Mouse (Mus musculus) layer of hippocampus, postnatal 10 days (tissue): ENCODE measurements around the gene Lao1. TPM values are rescaled to one million over a fixed set of nuclear protein-coding genes. Genes with fewer than 3 reads are reported as not detected.
"Not testable (repeated sequence)": the region's sequence is repeated elsewhere in the genome, so short reads cannot be mapped to it uniquely, and the experiment has no call there.

Experiments used
- DNase-seq, 2 experiments: peaks; one replicate each; pipeline ENCODE4 v3.0.0; 2021; ENCODE audit warnings: low spot score in 2 of 2
- long read RNA-seq: library from polyadenylated mRNA; stranded (forward); transcript quantifications from one replicate; pipeline ENCODE4 v2.0.0, GENCODE M21; 2023
- total RNA-seq, 2 experiments: library from RNA; stranded (reverse); gene quantifications; 2 replicates each; pipeline ENCODE4 v1.2.3; 2021

The Lao1 gene
- 1 to 10 TPM in 1 of 2 experiments, under 1 TPM in 1; 0.46 to 1.1 TPM for total RNA-seq
- long read RNA-seq = 0 reads

DNA sequence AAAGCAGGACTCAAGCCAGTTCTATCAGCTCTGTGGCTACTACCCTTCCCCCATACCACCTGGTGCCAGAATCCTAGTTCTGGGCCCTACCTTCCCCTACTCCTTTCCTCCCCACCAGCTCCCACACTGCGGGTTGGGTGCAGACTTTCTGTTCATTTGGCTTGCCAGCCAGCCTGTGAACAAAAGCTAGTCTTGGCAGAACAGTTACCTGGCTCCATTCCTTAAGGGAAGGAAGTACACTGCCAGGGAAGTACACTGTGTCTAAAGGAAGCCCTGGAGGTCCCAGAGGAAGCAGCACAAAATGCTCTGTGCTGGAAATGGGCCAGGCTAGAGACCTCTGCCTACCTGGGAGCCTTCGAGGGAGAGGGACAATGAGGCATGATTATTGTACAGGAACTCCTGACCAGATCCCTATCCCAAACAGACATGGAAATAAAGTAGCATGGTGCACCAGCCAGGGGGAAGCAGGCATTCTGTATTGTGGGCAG is at the start of gene Lao1:
Lao1 (plus strand) TSS at position 438 of the 488 bp plus-strand sequence.
- DNase-seq = peak; percentile 53 to 60

DNA sequence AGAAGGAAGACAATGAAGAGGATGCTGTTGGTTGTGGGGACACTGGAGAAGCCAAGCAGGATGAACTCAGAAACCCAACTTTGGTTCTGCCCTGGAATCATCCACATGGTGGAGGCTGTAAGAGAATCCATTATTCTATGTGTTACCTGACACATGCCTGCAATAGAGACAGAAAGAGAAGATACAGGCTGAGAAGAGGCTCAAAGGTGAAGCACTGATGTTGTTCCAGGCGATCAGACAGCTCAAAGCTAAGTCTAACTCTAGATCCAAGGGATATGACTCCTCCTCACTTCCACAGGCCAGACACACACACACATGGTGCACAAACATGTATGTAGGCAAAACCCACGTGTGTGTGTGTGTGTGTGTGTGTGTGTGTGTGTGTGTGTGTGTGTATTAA is 44.0 kb upstream of the Lao1 start, which contains the start of gene Olfr1329:
Olfr1329 (minus strand) TSS at position 101 of the 400 bp plus-strand sequence.
- not testable (repeated sequence) for DNase-seq

DNA sequence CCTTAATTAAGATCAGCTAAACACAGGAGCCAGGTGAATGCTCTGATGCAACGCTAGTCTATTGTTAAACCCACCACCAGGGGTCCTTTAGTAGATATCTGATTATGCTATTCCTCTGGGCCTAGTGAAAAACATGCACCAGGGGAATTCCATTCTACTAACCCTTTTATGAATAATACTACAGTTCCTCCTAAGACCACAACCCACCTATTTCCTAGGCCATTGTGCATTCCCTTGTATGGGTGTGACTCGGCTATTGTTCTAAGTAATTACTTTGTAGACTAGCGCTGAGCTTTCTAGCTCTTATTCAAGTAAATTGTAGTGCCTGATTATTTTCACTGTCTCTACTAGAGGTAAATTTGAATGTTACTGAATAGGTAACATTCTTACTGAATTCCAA is 30.1 kb upstream of the Lao1 start:
- DNase-seq = not testable (repeated sequence)

DNA sequence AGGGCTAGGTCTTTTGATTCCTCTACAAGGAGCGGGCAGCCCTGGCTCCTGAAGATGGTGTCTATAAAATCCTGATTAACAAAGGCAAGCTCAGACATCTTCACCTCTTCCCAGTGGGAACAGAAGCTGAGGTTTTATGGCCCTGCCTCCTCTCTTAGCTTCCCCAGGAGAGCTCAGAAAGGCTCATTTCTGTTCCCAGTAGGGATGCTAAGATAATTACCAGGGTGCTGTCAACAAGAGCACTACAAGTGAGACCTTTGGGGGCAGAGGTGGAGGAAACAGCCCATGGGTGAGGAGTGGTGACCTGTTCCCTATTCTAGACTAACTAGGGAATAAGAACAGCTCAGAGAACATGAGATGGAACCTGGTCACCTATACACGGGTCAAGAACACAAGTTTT is 22.9 kb upstream of the Lao1 start, which contains the start of gene Olfr1328:
Olfr1328 (minus strand) TSS at position 101 of the 400 bp plus-strand sequence.
- DNase-seq = no peak

DNA sequence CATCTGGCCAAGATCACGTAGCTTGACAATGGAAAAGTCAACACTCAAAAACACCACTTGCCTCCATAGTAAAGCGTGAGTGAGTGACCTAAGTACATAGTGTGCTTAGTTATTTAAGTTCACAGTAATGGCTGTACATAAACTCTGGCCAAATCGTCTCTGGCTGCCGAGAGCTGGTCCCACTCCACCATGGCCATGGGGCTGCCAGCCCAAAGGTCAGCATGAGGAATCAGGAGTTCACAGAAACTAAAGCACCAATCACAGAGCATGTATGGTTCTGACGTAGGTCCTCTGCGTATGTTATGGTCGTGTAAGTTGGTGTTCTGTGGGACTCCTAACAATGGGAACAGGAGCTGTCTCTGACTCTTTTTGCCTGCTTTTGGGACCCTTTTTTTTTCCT is 2.6 kb upstream of the Lao1 start:
- DNase-seq = no peak

DNA sequence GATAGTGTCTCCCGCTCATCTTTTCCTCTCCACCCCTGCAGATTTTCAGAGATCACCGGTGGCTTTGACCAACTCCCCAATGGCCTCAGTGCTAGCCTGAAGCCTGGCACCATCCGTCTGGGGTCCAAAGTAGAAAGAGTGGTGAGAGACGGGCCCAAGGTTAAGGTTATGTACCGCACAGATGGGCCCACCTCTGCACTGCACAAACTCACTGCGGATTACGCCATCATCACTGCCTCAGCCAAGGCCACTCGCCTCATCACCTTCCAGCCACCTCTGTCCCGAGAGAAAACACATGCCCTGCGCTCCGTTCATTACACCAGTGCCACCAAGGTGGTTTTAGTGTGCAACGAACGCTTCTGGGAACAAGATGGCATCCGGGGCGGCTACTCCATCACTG is 6.3 kb downstream of the Lao1 start:
- DNase-seq = no peak

DNA sequence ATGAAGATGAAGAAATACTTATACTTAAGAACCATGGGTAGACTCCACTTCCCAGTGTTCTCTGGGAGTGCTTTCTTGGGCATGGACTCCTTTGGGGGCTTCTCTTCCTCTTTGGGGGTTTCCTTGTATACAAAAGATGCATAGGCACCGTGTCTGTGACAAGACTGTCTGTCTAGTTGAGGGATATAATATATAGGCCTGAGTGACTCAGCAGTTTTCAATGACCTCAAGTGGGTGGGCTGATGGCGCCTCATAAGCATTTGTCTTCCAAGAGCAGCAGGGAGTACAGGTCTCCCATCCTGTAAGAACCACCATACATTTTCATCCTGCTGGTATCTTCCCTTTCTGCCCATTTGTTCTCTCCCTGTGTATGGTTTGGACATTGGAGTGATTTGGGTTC is 11.9 kb downstream of the Lao1 start:
- no peak for DNase-seq

DNA sequence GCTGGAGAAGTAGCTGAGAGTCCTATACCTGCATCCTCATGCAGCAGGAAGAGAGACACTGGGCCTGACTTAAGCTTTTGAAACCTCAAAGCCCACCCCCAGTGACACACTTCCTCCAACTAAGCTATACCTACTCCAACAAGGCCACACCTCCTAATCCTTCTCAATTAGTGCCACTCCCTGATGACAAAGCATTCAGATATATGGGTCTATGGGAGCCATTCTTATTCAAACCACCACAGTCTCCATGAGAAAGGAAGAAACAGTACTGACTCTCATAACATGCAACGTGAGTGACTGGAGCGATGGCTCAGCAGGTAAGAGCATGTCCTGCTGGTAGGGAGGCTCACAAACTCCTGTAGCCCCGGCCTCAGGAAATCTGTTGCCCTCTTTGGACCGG is 23.9 kb downstream of the Lao1 start:
- DNase-seq = no peak

DNA sequence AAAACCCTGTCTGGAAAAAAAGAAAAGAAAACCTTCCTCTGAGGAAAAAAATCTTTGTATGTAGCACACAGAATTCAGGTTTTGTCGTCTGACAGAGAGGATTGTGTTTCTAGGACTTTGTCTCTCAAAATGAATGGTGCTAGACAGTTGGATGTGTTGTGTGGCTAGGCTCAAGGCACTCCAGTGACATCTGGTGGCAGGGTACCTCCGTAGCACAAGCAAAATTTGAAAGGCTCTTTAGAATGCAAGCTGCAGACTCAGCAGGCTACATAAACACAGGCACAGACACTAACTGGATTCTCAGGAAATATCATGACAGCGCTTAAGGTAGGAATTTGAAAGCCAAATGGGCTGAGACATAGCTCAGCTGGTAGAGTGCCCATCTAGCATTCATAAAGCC is 27.2 kb downstream of the Lao1 start:
- DNase-seq = peak; percentile 54 to 65

DNA sequence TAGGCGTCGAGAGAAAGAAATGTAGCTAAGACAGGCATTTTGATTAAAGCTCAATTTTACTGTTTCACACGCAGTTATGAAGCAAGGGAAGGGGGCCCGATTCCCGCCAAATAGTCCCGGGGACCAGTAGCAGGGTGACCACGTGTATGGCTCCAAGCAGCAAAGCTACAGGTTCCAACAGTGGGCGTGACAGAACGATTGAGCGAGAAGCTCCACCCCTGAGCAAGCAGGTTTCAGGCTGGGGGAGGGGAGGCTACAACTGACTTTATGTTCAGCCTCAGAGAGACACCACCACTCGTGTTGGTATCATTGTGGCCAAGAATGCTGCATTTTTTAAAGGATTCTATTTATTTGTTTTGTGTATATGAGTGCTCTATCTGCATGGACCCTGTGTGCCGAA is 28.0 kb downstream of the Lao1 start:
- no peak for DNase-seq

DNA sequence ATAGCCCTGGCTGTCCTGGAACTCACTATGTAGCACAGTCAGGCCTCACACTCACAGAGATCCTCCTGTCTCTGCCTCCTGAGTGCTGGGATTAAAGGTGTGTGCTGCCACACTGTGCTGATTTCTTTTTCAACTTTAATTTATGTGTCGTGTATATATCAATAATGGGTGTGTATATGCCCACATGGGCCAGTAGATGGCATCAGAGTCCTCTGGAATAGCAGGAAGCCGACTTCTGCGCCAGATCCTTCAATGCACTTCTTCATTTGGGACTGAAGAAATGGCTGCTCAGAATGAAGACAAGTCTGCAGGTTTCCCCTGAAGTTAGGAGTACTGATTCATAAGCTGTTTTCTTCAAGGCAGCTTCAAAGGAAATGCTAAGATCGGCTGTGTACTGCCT is 30.4 kb downstream of the Lao1 start:
- DNase-seq = no peak

DNA sequence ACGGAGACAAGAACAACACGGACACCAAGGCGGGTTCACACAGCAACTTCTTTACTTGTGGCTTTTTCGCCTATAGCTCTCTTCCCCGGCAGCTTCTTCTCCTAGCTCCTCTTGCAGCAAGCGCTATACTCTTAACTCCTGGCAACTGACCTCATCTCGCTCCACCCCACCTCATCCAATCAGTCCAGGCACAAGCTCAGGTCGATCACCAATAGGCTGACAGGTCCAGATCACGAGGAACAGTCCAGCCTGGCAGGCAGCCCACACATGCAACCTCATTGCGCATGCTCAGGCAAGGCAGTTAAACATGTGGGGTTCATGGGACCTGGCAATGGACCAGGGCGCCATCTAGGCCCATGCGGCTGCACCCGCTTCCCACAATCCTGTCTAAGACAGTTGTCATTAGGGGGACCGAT is 35.8 kb downstream of the Lao1 start:
- no peak for DNase-seq

DNA sequence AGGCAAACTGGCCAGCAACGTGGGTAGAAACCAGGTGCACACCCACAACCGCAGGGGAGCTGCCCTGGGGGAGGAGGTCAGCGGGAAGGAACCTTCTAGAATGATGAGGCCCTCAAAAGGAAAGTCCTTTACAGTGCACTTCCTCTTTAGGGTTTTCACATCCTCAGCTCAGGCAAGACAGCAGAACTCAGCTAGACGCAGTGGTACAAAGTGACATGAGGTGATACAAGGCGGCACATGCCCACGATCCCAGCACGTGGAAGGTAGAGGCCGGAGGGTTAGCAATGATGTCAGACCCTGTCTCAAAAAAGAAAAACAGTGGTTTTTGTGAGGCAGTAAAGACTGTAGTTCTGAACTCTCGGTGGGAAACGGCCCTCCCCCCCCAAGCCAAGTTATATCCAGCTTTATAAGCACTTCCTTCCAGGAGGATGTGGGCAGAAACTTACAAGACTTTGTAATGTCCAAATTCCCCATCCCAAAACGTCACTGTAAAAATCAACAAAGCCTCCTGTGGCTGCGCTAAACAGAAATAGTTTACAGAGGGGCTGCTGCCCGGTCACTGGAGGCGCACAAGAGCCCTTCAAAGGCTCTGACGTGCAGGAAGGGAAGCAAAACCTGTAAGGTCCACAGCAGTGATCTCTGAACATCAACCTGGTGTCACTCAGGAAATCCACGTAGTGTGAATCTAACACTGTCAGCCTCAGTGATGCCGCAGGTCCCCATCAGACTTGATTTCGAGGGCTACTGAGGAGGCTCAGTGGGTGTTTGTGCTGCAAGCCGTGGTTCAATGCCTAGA is 38.5 kb downstream of the Lao1 start:
- DNase-seq = no peak

DNA sequence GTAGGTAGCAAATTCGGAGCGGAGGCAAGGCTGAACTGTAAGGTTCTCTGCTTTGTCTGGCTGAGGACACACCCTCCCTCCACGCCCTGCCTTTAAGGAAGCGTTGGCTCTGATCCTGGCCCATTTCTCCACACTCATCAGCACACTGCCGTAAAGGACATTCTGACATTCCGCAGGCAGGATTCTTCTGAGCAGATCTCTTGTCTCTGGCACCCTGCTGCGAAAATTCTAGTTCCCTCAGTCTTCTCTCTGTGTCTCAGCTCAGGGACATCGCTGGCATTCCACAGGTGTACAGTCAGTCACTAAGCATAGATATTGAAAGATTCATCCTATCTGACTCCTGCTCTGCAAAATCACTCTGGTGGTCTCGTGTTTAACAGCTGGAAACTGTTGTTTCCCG is 40.3 kb downstream of the Lao1 start:
- DNase-seq = no peak

DNA sequence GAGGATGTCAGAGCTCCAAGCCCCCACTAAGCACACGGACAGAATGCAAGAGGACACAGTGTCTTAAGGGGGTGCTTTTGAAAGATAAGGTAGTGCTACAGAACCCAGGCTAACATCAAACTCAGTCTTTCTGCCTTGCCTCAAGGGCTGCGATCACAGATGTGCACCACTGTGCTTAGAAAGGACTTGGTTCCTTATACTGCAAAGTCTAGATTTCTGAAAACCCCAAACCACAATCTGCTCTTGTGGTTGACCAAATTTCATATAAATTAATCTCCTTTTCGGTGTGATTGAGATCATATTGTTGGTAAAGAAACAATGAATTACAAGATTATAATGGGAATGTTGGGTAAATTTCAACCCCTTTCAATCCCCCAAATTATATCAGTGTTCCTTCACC is 41.1 kb downstream of the Lao1 start:
- no peak for DNase-seq

DNA sequence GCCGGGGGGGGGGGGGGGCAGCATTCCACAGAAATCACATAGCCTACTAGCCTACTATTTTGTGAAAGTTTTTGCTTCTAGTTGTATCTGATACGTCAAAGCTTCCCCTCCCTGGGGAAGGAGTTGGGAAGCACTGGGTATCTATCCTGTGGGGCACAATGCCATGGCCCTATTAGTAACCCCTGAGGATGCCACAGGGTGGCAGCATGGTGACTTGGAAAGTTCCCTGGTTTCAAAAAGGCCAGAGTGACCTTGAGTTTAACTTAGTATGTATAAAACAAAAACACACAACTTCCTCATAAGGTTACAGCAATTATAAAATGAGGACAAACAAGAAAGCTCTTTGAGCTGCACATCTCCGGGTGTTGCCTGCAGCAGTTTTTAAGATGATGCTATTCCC is 42.8 kb downstream of the Lao1 start:
- DNase-seq = peak in 1 of 2 experiments; percentile 42

DNA sequence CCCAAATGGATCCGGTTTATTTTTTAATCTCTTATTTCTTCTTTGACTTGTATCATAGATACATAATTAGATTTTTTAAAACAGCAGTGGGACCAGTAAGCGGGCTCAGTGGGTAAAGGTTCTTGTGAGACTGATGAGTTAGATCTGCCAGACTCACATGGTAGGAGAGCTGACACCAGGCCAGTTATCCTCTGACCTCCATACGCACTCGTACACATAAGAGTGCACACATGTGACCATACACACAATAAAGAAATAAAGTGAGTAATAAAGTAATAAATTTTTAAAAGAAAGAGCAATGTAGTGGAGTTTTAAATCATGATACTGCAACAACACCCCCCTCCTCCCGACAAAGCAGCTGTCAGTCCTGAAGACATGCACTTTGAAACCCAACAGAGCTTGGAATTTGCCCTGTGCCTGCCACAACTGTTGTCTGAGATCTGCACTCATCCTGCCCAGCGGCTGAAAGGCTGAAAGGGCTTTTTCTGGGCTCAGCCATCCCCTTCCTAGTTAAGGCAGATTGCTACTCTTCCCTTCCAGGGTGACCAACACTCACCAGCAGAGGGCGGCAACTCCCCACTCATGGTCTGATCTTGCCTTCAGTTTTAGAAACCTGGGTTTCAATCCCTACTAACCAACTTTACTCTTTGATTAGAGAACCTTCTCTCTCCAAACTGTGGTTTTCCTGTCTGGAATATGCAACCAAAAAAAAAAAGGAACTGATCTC is 43.4 kb downstream of the Lao1 start:
- peak; percentile 97 to 98 for DNase-seq

DNA sequence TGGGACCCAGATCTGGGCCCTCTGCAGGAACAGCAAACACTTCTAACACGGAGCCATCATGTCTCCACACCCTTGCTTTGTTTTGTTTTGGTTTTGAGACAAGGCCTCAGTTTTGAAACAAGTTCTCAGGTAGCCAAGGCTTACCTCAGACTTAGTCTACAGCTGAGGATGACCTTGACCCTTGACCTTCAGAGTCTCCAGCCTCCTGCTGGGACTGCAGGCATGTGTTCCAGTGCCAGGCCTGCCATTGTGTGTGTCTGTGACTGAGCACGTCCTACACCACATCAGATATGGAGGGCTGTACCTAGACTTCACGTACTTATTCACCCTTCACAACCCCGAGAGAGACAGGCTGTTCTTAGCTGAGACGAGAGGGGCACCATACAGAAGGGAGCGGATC is 46.2 kb downstream of the Lao1 start:
- DNase-seq = no peak

DNA sequence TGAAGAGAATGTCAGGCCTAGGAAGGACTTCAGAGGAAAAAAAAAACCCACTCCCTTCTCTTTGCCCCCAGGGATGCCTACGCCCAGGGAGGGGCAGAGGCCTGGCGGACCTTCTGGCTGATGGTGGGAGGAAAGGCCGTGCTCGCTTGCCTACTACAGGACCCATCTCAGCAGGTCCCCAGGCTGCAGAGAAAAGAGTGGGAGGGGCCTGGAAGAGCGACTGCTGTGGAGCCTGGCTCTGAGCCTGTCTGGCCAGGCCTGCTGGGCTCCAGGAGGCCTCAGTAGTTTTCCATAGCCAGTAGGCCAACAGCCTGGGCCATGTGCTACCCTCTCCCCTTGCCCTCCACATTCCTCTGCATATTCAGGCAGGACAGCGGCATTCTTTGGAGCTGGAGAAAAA is 47.1 kb downstream of the Lao1 start:
- DNase-seq = peak; percentile 28 to 47

DNA sequence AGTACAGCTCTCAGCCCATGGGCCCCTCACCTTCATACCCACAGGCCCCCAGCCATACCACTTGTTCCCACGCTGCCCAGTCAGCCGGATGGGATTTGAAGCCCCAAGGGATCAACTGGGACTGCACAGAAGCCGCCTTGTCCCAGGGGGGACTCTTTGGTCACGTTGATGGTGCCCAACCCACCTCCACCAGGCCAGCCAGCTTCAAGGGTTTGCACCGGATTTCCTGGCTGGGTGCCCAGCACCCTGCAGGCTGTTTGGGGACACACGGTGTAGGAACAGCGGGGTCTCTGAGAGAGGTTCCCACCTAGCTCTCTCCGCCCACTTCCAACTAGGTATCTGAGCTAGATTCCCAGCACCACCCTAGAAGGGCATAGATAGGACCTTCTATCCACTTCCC is 48.4 kb downstream of the Lao1 start:
- no peak for DNase-seq

DNA sequence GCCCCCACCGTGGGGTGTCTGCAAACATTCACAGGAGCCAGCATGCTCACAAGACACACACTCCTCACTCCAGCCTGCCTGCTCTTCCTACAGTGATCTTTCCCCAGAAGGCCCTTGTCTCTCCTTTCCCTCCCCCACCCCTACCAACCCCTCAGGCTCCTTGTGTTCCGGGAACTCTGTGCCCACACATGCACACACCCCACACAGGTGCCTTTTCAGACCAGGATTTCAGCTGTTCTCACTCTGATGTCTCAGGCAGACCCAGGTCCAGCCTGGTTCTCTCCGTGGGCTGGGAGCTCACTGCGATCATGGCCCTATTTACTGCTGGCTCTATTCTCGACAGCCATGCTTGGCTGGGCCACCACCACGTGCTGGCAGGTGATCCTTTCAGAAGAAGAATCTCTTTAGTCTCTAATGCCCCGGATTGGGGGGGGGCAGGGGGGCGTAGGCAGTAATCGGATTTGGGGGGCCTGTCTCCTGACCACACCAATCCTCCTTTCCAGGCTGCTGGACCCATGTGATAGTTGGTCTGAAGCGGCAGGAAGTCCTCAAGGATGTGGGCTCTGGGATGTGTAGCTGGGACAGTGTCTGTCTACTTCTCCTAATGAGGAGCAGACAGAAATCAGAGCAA is 49.8 kb downstream of the Lao1 start:
- DNase-seq = no peak

DNA sequence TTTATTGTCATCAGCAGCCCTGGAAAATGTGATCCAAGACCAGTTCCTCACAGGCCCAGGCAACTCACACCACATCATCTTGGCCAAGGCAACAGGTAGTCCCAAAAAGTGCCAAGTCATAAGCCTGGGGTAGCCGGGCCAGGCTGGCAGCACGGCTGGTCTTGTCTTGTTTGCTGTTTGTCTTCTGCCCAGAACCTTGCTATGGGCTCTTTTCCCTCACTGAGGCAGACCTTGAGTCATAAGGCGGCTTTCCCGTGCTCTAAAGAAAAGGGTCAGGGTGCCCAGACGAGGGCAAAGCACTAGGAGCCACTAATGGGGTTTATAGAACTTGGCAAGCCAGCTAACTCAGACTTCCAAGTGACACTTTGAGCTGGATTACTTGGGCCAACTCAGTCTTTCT is 51.7 kb downstream of the Lao1 start:
- DNase-seq = no peak
